Mouse (Mus musculus): Measurements from ENCODE around the gene Trpm4. TPM values are rescaled to one million over a fixed set of nuclear protein-coding genes. Genes with fewer than 3 reads are reported as not detected.

Gene Trpm4
- total and polyA plus RNA-seq, 2 experiments = 1.2 to 1.5 TPM

DNA sequence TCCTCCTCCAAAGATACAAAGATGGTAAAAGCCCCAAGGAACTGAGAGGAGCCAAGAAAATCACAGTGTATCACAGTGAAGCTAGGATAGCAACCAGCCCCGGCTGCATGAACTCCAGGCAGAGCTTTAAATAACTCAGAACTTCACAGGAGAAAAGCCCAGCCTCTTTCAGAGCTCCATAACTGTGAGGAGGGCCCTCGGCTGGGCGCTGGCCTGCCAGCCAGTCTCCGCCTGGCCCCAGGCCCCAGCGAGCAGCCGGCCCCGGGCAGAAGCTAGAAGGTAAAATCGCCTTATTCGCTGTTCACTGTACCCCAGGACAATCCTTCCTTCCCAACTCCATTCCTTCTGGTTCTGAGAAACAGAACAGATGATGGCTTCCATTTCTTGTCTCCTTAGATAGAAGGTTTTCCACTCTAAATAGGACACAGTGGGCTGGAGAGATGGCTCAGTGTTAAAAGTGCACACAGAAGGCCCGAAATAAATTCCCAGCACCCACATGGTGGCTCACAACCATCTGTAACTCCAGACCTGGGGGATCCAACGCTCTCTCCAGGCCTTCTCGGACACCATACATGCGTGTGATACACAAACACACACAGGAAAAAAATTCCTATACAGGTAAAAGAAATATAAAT lies 4.6 kb downstream of the Trpm4 start:
- no peaks in the 10 kb centered on the region for H3K36me3 ChIP-seq (ENCODE audit: control insufficient read depth, insufficient read depth, low read length)

DNA sequence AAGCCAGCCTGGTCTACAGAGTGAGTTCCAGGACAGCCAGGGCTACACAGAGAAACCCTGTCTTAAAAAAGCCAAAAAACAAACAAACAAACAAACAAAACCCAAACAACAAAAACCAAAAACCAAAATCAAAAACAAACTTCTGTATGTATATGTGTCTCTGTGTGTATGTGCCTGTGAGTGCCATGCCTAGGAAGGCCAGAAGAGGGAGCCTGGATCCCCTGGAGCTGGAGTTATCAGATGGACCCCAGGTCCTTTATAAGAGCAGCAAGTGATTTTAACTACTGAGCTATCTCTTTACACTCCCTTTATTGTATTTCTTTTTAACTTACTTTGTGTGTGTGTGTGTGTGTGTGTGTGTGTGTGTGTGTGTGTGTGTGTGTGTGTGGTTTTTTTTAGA lies 7.8 kb downstream of the Trpm4 start:
- DNase-seq (ENCODE audit: extremely low read depth, low read depth, low spot score) = no peak
- no peak overlapping the region for H3K27ac ChIP-seq (replicated peaks; ENCODE audit: insufficient read depth, low read depth, low read length)
- no peak overlapping the region for H3K9ac ChIP-seq (ENCODE audit: low read depth, low read length)
- H3K27me3 ChIP-seq (ENCODE audit: control insufficient read depth, insufficient read depth, low read length) = no peaks in the 10 kb centered on the region
- H3K79me2 ChIP-seq (ENCODE audit: control insufficient read depth, insufficient read depth, low read length) = no peaks in the 10 kb centered on the region
- no peaks in the 10 kb centered on the region for H3K4me1 ChIP-seq (ENCODE audit: control insufficient read depth, insufficient read depth, low read length)
- TF ChIP-seq POLR2A (IDR thresholded peaks at IDR 0.05; ENCODE audit: extremely low read depth, insufficient read depth, low read length) = no peak
- no peak for TF ChIP-seq CTCF (IDR thresholded peaks at IDR 0.05; ENCODE audit: low read depth, low read length)
- no peaks in the 10 kb centered on the region for H3K36me3 ChIP-seq (ENCODE audit: control insufficient read depth, insufficient read depth, low read length)
- no peak overlapping the region for H3K4me3 ChIP-seq (ENCODE audit: insufficient read depth, low read depth, low read length)

More for the DNA sequence above, 4.6 kb downstream of the Trpm4 start:
- DNase-seq (ENCODE audit: extremely low read depth, low read depth, low spot score) = no peak
- no peak for TF ChIP-seq POLR2A (IDR thresholded peaks at IDR 0.05; ENCODE audit: extremely low read depth, insufficient read depth, low read length)
- no peak for TF ChIP-seq CTCF (IDR thresholded peaks at IDR 0.05; ENCODE audit: low read depth, low read length)
- Histone ChIP-seq H3K4me1 (ENCODE audit: control insufficient read depth, insufficient read depth, low read length) (no peaks in the 10 kb centered on the region; the same call in 1 of the 2 replicates), H3K4me3 (ENCODE audit: insufficient read depth, low read depth, low read length) (no peak overlapping the region), H3K9ac (ENCODE audit: low read depth, low read length) (no peak overlapping the region), H3K27ac (replicated peaks; ENCODE audit: insufficient read depth, low read depth, low read length) (no peak overlapping the region), H3K79me2 (ENCODE audit: control insufficient read depth, insufficient read depth, low read length) (no peaks in the 10 kb centered on the region), H3K27me3 (ENCODE audit: control insufficient read depth, insufficient read depth, low read length) (no peaks in the 10 kb centered on the region)
- WGBS = 92% methylated on average over 13 of the region's 13 CpGs

DNA sequence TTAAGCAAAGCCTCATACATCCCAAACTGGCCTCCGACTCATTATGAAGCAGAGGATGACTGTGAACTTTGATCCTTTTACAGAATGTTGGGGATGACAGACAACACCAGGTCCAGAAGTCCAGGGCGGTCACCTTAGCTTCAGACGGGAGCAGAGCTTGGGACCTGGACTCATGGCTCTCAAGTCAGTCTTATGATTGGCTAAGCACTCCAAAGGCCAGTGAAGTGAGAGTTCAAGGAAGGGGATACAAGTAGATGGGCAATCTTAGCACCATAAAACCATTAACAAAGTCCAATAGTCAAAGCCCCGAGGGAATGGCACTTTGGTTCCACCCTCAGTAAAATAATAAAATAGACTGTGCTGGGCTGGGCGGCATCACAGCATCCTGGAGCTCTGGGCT lies 10.5 kb downstream of the Trpm4 start:
- Histone ChIP-seq H3K79me2 (ENCODE audit: control insufficient read depth, insufficient read depth, low read length) (no peaks in the 10 kb centered on the region), H3K27ac (replicated peaks; ENCODE audit: insufficient read depth, low read depth, low read length) (no peak overlapping the region), H3K36me3 (ENCODE audit: control insufficient read depth, insufficient read depth, low read length) (no peaks in the 10 kb centered on the region), H3K9ac (ENCODE audit: low read depth, low read length) (no peak overlapping the region), H3K4me1 (ENCODE audit: control insufficient read depth, insufficient read depth, low read length) (no peaks in the 10 kb centered on the region), H3K27me3 (ENCODE audit: control insufficient read depth, insufficient read depth, low read length) (no peaks in the 10 kb centered on the region), H3K4me3 (ENCODE audit: insufficient read depth, low read depth, low read length) (no peak overlapping the region)
- no peak for TF ChIP-seq POLR2A (IDR thresholded peaks at IDR 0.05; ENCODE audit: extremely low read depth, insufficient read depth, low read length)
- no peak for TF ChIP-seq CTCF (IDR thresholded peaks at IDR 0.05; ENCODE audit: low read depth, low read length)
- WGBS = 81% methylated on average over 5 of the region's 5 CpGs
- DNase-seq (ENCODE audit: extremely low read depth, low read depth, low spot score) = no peak

DNA sequence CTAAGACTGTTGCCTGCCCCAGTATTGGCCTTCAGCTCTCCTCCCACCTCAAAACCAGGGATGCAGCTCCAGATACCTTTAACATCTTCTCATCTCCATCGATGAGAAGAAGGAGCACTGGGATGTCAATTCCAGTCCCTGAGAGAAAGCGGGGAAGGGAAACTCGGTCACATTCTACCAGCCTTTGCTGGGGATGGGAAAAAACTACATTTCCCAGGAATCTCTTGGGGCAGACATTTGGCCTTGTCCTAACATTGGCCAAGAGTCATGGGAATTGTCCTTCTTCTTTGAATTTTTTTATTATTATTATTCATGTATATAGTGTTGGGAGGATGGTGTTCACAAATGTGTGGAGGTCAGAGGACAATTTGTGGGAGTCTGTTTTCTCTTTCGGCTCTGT lies 11.3 kb downstream of the Trpm4 start:
- Histone ChIP-seq H3K4me1 (ENCODE audit: control insufficient read depth, insufficient read depth, low read length) (no peaks in the 10 kb centered on the region), H3K79me2 (ENCODE audit: control insufficient read depth, insufficient read depth, low read length) (no peaks in the 10 kb centered on the region), H3K36me3 (ENCODE audit: control insufficient read depth, insufficient read depth, low read length) (no peaks in the 10 kb centered on the region), H3K27me3 (ENCODE audit: control insufficient read depth, insufficient read depth, low read length) (no peaks in the 10 kb centered on the region), H3K4me3 (ENCODE audit: insufficient read depth, low read depth, low read length) (no peak overlapping the region), H3K27ac (replicated peaks; ENCODE audit: insufficient read depth, low read depth, low read length) (no peak overlapping the region), H3K9ac (ENCODE audit: low read depth, low read length) (no peak overlapping the region)
- WGBS = 92% methylated on average over 4 of the region's 4 CpGs
- DNase-seq (ENCODE audit: extremely low read depth, low read depth, low spot score) = no peak
- TF ChIP-seq CTCF (IDR thresholded peaks at IDR 0.05; ENCODE audit: low read depth, low read length) (no peak), POLR2A (IDR thresholded peaks at IDR 0.05; ENCODE audit: extremely low read depth, insufficient read depth, low read length) (no peak)

DNA sequence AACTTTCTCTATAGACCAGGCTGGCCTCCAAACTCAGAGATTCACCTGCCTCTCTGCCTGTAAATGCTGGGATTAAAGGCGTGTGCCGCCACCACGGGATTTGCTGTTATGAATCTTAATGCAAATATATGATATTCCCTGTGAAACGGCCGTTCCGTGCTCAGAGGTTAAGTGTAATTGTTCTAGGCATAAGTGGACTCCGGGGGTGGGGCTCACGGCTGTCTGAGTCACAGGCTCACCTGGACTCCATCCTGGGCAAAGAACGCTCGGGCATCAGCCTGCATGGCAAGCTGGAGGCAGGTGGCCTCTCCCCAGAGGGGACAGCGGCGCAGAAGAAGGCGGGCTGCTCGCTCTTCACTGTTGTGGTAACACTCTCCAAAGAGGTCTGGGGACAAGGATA lies 17.0 kb downstream of the Trpm4 start:
- TF ChIP-seq CTCF (IDR thresholded peaks at IDR 0.05; ENCODE audit: low read depth, low read length) (no peak), POLR2A (IDR thresholded peaks at IDR 0.05; ENCODE audit: extremely low read depth, insufficient read depth, low read length) (no peak)
- H3K4me1 ChIP-seq (ENCODE audit: control insufficient read depth, insufficient read depth, low read length) = no peaks in the 10 kb centered on the region
- H3K9ac ChIP-seq (ENCODE audit: low read depth, low read length) = no peak overlapping the region
- WGBS = 93% methylated on average over 14 of the region's 14 CpGs
- no peak for DNase-seq (ENCODE audit: extremely low read depth, low read depth, low spot score)
- H3K27me3 ChIP-seq (ENCODE audit: control insufficient read depth, insufficient read depth, low read length) = no peaks in the 10 kb centered on the region
- no peak overlapping the region for H3K27ac ChIP-seq (replicated peaks; ENCODE audit: insufficient read depth, low read depth, low read length)
- no peaks in the 10 kb centered on the region for H3K36me3 ChIP-seq (ENCODE audit: control insufficient read depth, insufficient read depth, low read length)
- H3K79me2 ChIP-seq (ENCODE audit: control insufficient read depth, insufficient read depth, low read length) = no peaks in the 10 kb centered on the region
- H3K4me3 ChIP-seq (ENCODE audit: insufficient read depth, low read depth, low read length) = no peak overlapping the region

DNA sequence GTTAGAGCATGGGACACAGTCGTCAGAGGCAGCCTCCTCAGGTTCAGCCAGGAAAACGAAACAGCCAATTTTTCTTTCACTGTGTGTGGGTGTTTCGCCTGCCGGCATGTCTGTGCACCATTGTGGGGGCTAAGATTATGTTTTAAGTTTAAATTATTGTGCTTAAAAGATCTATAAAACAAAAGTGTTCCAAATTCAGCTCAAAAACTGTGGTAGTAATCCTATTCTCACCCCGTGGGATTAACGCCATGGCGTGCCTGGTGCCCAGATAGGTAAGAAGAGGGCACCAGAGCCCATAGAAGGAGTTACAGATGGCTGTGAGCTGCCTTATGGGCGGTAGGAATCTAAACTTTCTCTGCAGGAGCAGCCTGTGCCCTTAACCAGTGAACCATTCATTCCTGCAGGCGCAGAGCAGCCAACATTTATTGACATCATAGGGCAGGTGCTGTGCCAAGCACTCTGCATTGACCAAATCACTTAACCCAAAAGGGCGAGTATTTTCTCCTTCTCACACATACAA lies 18.3 kb downstream of the Trpm4 start:
- H3K36me3 ChIP-seq (ENCODE audit: control insufficient read depth, insufficient read depth, low read length) = no peaks in the 10 kb centered on the region
- H3K79me2 ChIP-seq (ENCODE audit: control insufficient read depth, insufficient read depth, low read length) = no peaks in the 10 kb centered on the region
- no peak overlapping the region for H3K9ac ChIP-seq (ENCODE audit: low read depth, low read length)
- H3K4me1 ChIP-seq (ENCODE audit: control insufficient read depth, insufficient read depth, low read length) = no peaks in the 10 kb centered on the region
- H3K27ac ChIP-seq (replicated peaks; ENCODE audit: insufficient read depth, low read depth, low read length) = no peak overlapping the region
- no peak overlapping the region for H3K4me3 ChIP-seq (ENCODE audit: insufficient read depth, low read depth, low read length)
- H3K27me3 ChIP-seq (ENCODE audit: control insufficient read depth, insufficient read depth, low read length) = no peaks in the 10 kb centered on the region
- no peak for TF ChIP-seq POLR2A (IDR thresholded peaks at IDR 0.05; ENCODE audit: extremely low read depth, insufficient read depth, low read length)
- no peak for TF ChIP-seq CTCF (IDR thresholded peaks at IDR 0.05; ENCODE audit: low read depth, low read length)
- DNase-seq (ENCODE audit: extremely low read depth, low read depth, low spot score) = no peak
- 91% methylated on average over 10 of the region's 10 CpGs for WGBS
